Mouse (Mus musculus): Measurements from ENCODE around the gene Kcne1. TPM values are rescaled to one million over a fixed set of nuclear protein-coding genes. Genes with fewer than 3 reads are reported as not detected.

Gene Kcne1
- total and polyA plus RNA-seq, 3 experiments = 0.33 TPM; not detected in 2

- Histone ChIP-seq H3K4me3 (ENCODE audit: low read depth, low read length) (no peak overlapping the region), H3K9me3 (replicated peaks) (no peaks in the 10 kb centered on the region), H3K27me3 (ENCODE audit: insufficient read depth, low read length) (peaks cover 2% of the 10 kb centered on the region; the same call in 1 of the 2 replicates), H3K4me1 (ENCODE audit: insufficient read depth, low read depth, low read length) (0 out of 2 replicates have a peak, but pooled peaks cover 2% of the 10 kb centered on the region), H3K36me3 (replicated peaks) (peaks cover 36% of the 10 kb centered on the region)
- no peak for ATAC-seq (ENCODE audit: extremely low read depth, insufficient number of reproducible peaks, low FRiP score, poor library complexity, severe bottlenecking)
- DNase-seq (ENCODE audit: low spot score) = no peak
- TF ChIP-seq CTCF (IDR thresholded peaks at IDR 0.05; ENCODE audit: low read depth, low read length) (no peak), GATA1 (IDR thresholded peaks at IDR 0.05; ENCODE audit: borderline replicate concordance, low read length) (no peak), TAL1 (conservative IDR thresholded peaks at IDR 0.05; ENCODE audit: low read depth, low read length) (no peak), POLR2AphosphoS5 (IDR thresholded peaks at IDR 0.05; ENCODE audit: insufficient replicate concordance, low read depth, low read length) (no peak), GATA2 (IDR thresholded peaks at IDR 0.05; ENCODE audit: borderline replicate concordance, low read depth, low read length) (no peak)
Measured at GRCm38 (mm10) chr16:92399490-92400458, 40.5 kb upstream of the Kcne1 start.

GRCm38 (mm10) chr16:92398574-92399118, 39.4 kb upstream of the Kcne1 start:
- Histone ChIP-seq H3K4me3 (ENCODE audit: low read depth, low read length) (no peak overlapping the region), H3K36me3 (replicated peaks) (peaks cover 48% of the 10 kb centered on the region), H3K27me3 (ENCODE audit: insufficient read depth, low read length) (peaks cover 2% of the 10 kb centered on the region; the same call in 1 of the 2 replicates), H3K9me3 (replicated peaks) (no peaks in the 10 kb centered on the region), H3K4me1 (ENCODE audit: insufficient read depth, low read depth, low read length) (0 out of 2 replicates have a peak, but pooled peaks cover 2% of the 10 kb centered on the region)
- TF ChIP-seq GATA2 (IDR thresholded peaks at IDR 0.05; ENCODE audit: borderline replicate concordance, low read depth, low read length) = no peak
- no peak for TF ChIP-seq GATA1 (IDR thresholded peaks at IDR 0.05; ENCODE audit: borderline replicate concordance, low read length)
- no peak for TF ChIP-seq TAL1 (conservative IDR thresholded peaks at IDR 0.05; ENCODE audit: low read depth, low read length)
- no peak for TF ChIP-seq POLR2AphosphoS5 (IDR thresholded peaks at IDR 0.05; ENCODE audit: insufficient replicate concordance, low read depth, low read length)
- TF ChIP-seq CTCF (IDR thresholded peaks at IDR 0.05; ENCODE audit: low read depth, low read length) = no peak
- no peak for ATAC-seq (ENCODE audit: extremely low read depth, insufficient number of reproducible peaks, low FRiP score, poor library complexity, severe bottlenecking)
- no peak for DNase-seq (ENCODE audit: low spot score)

GRCm38 (mm10) chr16:92397745-92398573, 38.7 kb upstream of the Kcne1 start:
- H3K27me3 ChIP-seq (ENCODE audit: insufficient read depth, low read length) = peaks cover 2% of the 10 kb centered on the region; the same call in 1 of the 2 replicates
- ATAC-seq (ENCODE audit: extremely low read depth, insufficient number of reproducible peaks, low FRiP score, poor library complexity, severe bottlenecking) = no peak
- TF ChIP-seq GATA1 (IDR thresholded peaks at IDR 0.05; ENCODE audit: borderline replicate concordance, low read length) (no peak), POLR2AphosphoS5 (IDR thresholded peaks at IDR 0.05; ENCODE audit: insufficient replicate concordance, low read depth, low read length) (no peak), GATA2 (IDR thresholded peaks at IDR 0.05; ENCODE audit: borderline replicate concordance, low read depth, low read length) (no peak), TAL1 (conservative IDR thresholded peaks at IDR 0.05; ENCODE audit: low read depth, low read length) (no peak), CTCF (IDR thresholded peaks at IDR 0.05; ENCODE audit: low read depth, low read length) (no peak)

GRCm38 (mm10) chr16:92393732-92394131, 34.5 kb upstream of the Kcne1 start:
- no peak for TF ChIP-seq GATA1 (IDR thresholded peaks at IDR 0.05; ENCODE audit: borderline replicate concordance, low read length)
- no peak for TF ChIP-seq CTCF (IDR thresholded peaks at IDR 0.05; ENCODE audit: low read depth, low read length)
- no peak for TF ChIP-seq POLR2AphosphoS5 (IDR thresholded peaks at IDR 0.05; ENCODE audit: insufficient replicate concordance, low read depth, low read length)
- no peak for TF ChIP-seq TAL1 (conservative IDR thresholded peaks at IDR 0.05; ENCODE audit: low read depth, low read length)
- TF ChIP-seq GATA2 (IDR thresholded peaks at IDR 0.05; ENCODE audit: borderline replicate concordance, low read depth, low read length) = no peak
- H3K4me3 ChIP-seq (ENCODE audit: low read depth, low read length) = no peak overlapping the region
- DNase-seq (ENCODE audit: low spot score) (no peak), ATAC-seq (ENCODE audit: extremely low read depth, insufficient number of reproducible peaks, low FRiP score, poor library complexity, severe bottlenecking) (no peak)
- H3K27me3 ChIP-seq (ENCODE audit: insufficient read depth, low read length) = 0 out of 2 replicates have a peak, but pooled peaks cover 3% of the 10 kb centered on the region
- no peaks in the 10 kb centered on the region for H3K4me1 ChIP-seq (ENCODE audit: insufficient read depth, low read depth, low read length)
- H3K36me3 ChIP-seq (replicated peaks) = peaks cover 71% of the 10 kb centered on the region
- no peaks in the 10 kb centered on the region for H3K9me3 ChIP-seq (replicated peaks)

More at GRCm38 (mm10) chr16:92397745-92398573, 38.7 kb upstream of the Kcne1 start:
- peaks cover 53% of the 10 kb centered on the region for H3K36me3 ChIP-seq (replicated peaks)
- no peaks in the 10 kb centered on the region for H3K9me3 ChIP-seq (replicated peaks)
- H3K4me1 ChIP-seq (ENCODE audit: insufficient read depth, low read depth, low read length) = 0 out of 2 replicates have a peak, but pooled peaks cover 1% of the 10 kb centered on the region
- no peak for DNase-seq (ENCODE audit: low spot score)
- H3K4me3 ChIP-seq (ENCODE audit: low read depth, low read length) = no peak overlapping the region

- no peak for TF ChIP-seq GATA1 (IDR thresholded peaks at IDR 0.05; ENCODE audit: borderline replicate concordance, low read length)
- TF ChIP-seq POLR2AphosphoS5 (IDR thresholded peaks at IDR 0.05; ENCODE audit: insufficient replicate concordance, low read depth, low read length) = no peak
- no peak for TF ChIP-seq CTCF (IDR thresholded peaks at IDR 0.05; ENCODE audit: low read depth, low read length)
- no peak for TF ChIP-seq TAL1 (conservative IDR thresholded peaks at IDR 0.05; ENCODE audit: low read depth, low read length)
- no peak for TF ChIP-seq GATA2 (IDR thresholded peaks at IDR 0.05; ENCODE audit: borderline replicate concordance, low read depth, low read length)
- Histone ChIP-seq H3K4me1 (ENCODE audit: insufficient read depth, low read depth, low read length) (peaks cover 17% of the 10 kb centered on the region), H3K9me3 (replicated peaks) (no peaks in the 10 kb centered on the region), H3K27me3 (ENCODE audit: insufficient read depth, low read length) (peaks cover 29% of the 10 kb centered on the region), H3K36me3 (replicated peaks) (peaks cover 16% of the 10 kb centered on the region), H3K4me3 (ENCODE audit: low read depth, low read length) (no peak overlapping the region)
- DNase-seq (ENCODE audit: low spot score) = no peak
- no peak for ATAC-seq (ENCODE audit: extremely low read depth, insufficient number of reproducible peaks, low FRiP score, poor library complexity, severe bottlenecking)
Measured at GRCm38 (mm10) chr16:92387692-92388091, 28.4 kb upstream of the Kcne1 start.
